Mouse (Mus musculus): Measurements from ENCODE around the gene Aasdh. TPM values are rescaled to one million over a fixed set of nuclear protein-coding genes. Genes with fewer than 3 reads are reported as not detected.

Gene Aasdh
- total and polyA plus RNA-seq, 3 experiments: 20.7 to 26.5 TPM; not detected in 1

- H3K9me3 ChIP-seq (replicated peaks; ENCODE audit: insufficient read depth, low read length): no peaks in the 10 kb centered on the region
- no peak overlapping the region for H3K27ac ChIP-seq (ENCODE audit: control insufficient read depth, low read depth, low read length)
- H3K27me3 ChIP-seq (ENCODE audit: control insufficient read depth in 1 of 2, insufficient read depth in 2 of 2, low read length in 2 of 2): no peaks in the 10 kb centered on the region
- H3K4me3 ChIP-seq (ENCODE audit: control insufficient read depth in 1 of 2, insufficient read depth in 1 of 2, low read depth in 2 of 2, low read length in 2 of 2): no peak overlapping the region
- no peaks in the 10 kb centered on the region for H3K36me3 ChIP-seq (ENCODE audit: control insufficient read depth in 1 of 2, insufficient read depth in 2 of 2, low read length in 2 of 2)
- no peak overlapping the region for H3K9ac ChIP-seq (ENCODE audit: control insufficient read depth, low read depth, low read length, poor library complexity, severe bottlenecking)
- no peaks in the 10 kb centered on the region; a peak in 1 of 4 replicates for H3K4me1 ChIP-seq (ENCODE audit: control insufficient read depth in 1 of 2, insufficient read depth in 2 of 2, low read length in 2 of 2)
- H3K79me2 ChIP-seq (ENCODE audit: control insufficient read depth, insufficient read depth, low read length, poor library complexity): no peaks in the 10 kb centered on the region
- TF ChIP-seq SMC3 (IDR thresholded peaks at IDR 0.05; ENCODE audit: low read depth, low read length): peak; percentile 99
- no peak for TF ChIP-seq E2F4 (IDR thresholded peaks at IDR 0.05; ENCODE audit: borderline replicate concordance, low read depth, low read length)
- no peak for TF ChIP-seq CHD1 (IDR thresholded peaks at IDR 0.05; ENCODE audit: low read depth, low read length)
- peak; percentile 98 for TF ChIP-seq ZC3H11A (IDR thresholded peaks at IDR 0.05; ENCODE audit: low read depth, low read length)
- TF ChIP-seq SIN3A (IDR thresholded peaks at IDR 0.05; ENCODE audit: low read length): peak; percentile 31; the same call in 1 of the 2 replicates
- TF ChIP-seq MAZ (IDR thresholded peaks at IDR 0.05; ENCODE audit: low read depth, low read length): 0 out of 2 replicates have a peak, but pooled peaks have one; percentile 34
- TF ChIP-seq POLR2AphosphoS5 (IDR thresholded peaks at IDR 0.05; ENCODE audit: borderline replicate concordance, low read depth, low read length): no peak
- TF ChIP-seq MAFK (IDR thresholded peaks at IDR 0.05; ENCODE audit: borderline replicate concordance, low read depth, low read length): no peak
- TF ChIP-seq CTCF (IDR thresholded peaks at IDR 0.05 in 2 of 3, conservative IDR thresholded peaks at IDR 0.05 in 1 of 3; ENCODE audit: control insufficient read depth in 1 of 3, insufficient read depth in 1 of 3, low read depth in 2 of 3, low read length in 3 of 3, poor library complexity in 1 of 3, severe bottlenecking in 1 of 3): peak in 2 of 3 experiments; percentile 86 to 91
- peak; percentile 81 for DNase-seq (ENCODE audit: low read depth, low spot score)
Measured at GRCm38 (mm10) chr5:76843448-76843847, 61.9 kb downstream of the Aasdh start.

GRCm38 (mm10) chr5:76841859-76842258 lies 63.5 kb downstream of the Aasdh start:
- Histone ChIP-seq H3K27me3 (ENCODE audit: control insufficient read depth in 1 of 2, insufficient read depth in 2 of 2, low read length in 2 of 2) (no peaks in the 10 kb centered on the region), H3K9ac (ENCODE audit: control insufficient read depth, low read depth, low read length, poor library complexity, severe bottlenecking) (no peak overlapping the region), H3K4me3 (ENCODE audit: control insufficient read depth in 1 of 2, insufficient read depth in 1 of 2, low read depth in 2 of 2, low read length in 2 of 2) (no peak overlapping the region), H3K36me3 (ENCODE audit: control insufficient read depth in 1 of 2, insufficient read depth in 2 of 2, low read length in 2 of 2) (no peaks in the 10 kb centered on the region), H3K4me1 (ENCODE audit: control insufficient read depth in 1 of 2, insufficient read depth in 2 of 2, low read length in 2 of 2) (no peaks in the 10 kb centered on the region; a peak in 1 of 4 replicates), H3K9me3 (replicated peaks; ENCODE audit: insufficient read depth, low read length) (no peaks in the 10 kb centered on the region), H3K79me2 (ENCODE audit: control insufficient read depth, insufficient read depth, low read length, poor library complexity) (no peaks in the 10 kb centered on the region), H3K27ac (ENCODE audit: control insufficient read depth, low read depth, low read length) (no peak overlapping the region)
- no peak for TF ChIP-seq UBTF (IDR thresholded peaks at IDR 0.05; ENCODE audit: borderline replicate concordance, insufficient read depth, low read depth, low read length)
- TF ChIP-seq POLR2AphosphoS5 (IDR thresholded peaks at IDR 0.05; ENCODE audit: borderline replicate concordance, low read depth, low read length): no peak
- TF ChIP-seq MYC (IDR thresholded peaks at IDR 0.05; ENCODE audit: low read depth, low read length): no peak
- TF ChIP-seq ZC3H11A (IDR thresholded peaks at IDR 0.05; ENCODE audit: low read depth, low read length): no peak
- TF ChIP-seq GABPA (IDR thresholded peaks at IDR 0.05; ENCODE audit: low read depth, low read length): no peak
- no peak for TF ChIP-seq CHD1 (IDR thresholded peaks at IDR 0.05; ENCODE audit: low read depth, low read length)
- TF ChIP-seq JUND (IDR thresholded peaks at IDR 0.05; ENCODE audit: low read depth, low read length): no peak
- no peak for TF ChIP-seq TBP (IDR thresholded peaks at IDR 0.05; ENCODE audit: low read depth, low read length)
- TF ChIP-seq ETS1 (IDR thresholded peaks at IDR 0.05; ENCODE audit: low read depth, low read length): no peak
- TF ChIP-seq MXI1 (IDR thresholded peaks at IDR 0.05; ENCODE audit: low read depth, low read length): no peak
- TF ChIP-seq MAX (IDR thresholded peaks at IDR 0.05; ENCODE audit: low read length): no peak
- TF ChIP-seq KAT2A (conservative IDR thresholded peaks at IDR 0.05; ENCODE audit: low read depth, low read length): no peak
- TF ChIP-seq SMC3 (IDR thresholded peaks at IDR 0.05; ENCODE audit: low read depth, low read length): no peak
- TF ChIP-seq HCFC1 (IDR thresholded peaks at IDR 0.05; ENCODE audit: low read depth, low read length): no peak
- no peak for TF ChIP-seq TCF12 (IDR thresholded peaks at IDR 0.05; ENCODE audit: low read depth, low read length)
- no peak for TF ChIP-seq MYB (IDR thresholded peaks at IDR 0.05; ENCODE audit: low read depth, low read length)
- TF ChIP-seq TAL1 (IDR thresholded peaks at IDR 0.05; ENCODE audit: low read length): no peak
- no peak for TF ChIP-seq CTCF (IDR thresholded peaks at IDR 0.05 in 2 of 3, conservative IDR thresholded peaks at IDR 0.05 in 1 of 3; ENCODE audit: control insufficient read depth in 1 of 3, insufficient read depth in 1 of 3, low read depth in 2 of 3, low read length in 3 of 3, poor library complexity in 1 of 3, severe bottlenecking in 1 of 3)
- no peak for DNase-seq (ENCODE audit: low read depth, low spot score)

All from MEL (cell line).